Mouse (Mus musculus) frontal cortex, postnatal 14 days (tissue): Measurements from ENCODE around the gene Galnt10.

Experiments
- DNase-seq, 2 experiments: peaks; one replicate each; pipeline ENCODE4 v3.0.0; 2022; ENCODE audit warnings: low spot score in 2 of 2

Gene Galnt10

DNA sequence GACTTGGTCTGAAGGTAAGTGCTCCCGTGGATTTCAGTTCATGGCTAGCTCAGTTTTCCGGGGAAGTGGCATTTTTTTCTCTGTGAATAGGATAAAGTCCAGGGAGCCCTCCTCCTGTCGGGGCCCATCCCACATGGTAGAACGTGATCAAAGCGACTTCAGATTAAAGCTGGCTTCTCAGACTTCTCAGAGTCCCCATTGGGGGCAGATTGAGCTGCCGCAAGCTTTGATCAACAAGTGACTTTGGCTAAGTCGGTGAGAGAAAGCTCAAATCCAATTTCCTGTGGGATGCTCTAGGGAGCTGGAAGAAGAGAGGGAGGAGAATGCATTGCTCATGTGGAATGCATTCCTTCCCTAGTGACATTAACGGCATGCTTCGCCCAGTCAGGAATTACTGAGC, 10.1 kb upstream of the Galnt10 start:
- DNase-seq, result no peak

DNA sequence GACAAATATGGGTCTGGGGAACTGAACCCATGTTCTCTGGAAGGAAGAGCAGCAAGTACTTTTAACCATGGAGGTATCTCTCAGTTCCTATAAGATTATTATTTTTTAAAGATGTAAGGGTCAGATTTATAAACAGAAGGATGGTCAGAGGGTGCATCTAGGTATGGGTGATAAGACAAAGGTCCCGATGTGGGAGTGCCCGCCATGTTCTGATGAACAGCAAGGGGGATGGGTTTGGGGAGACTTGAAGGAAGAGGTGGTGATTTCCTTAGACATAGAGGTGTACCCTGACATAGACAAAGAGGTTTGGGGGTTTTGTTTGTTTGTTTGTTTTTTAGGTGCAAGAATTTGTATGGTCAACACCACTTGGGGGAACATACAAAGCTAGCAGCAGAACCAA, 1.6 kb upstream of the Galnt10 start:
- DNase-seq, result no peak

- DNase-seq, result no peak
Measured at GRCm38 (mm10) chr11:57644245-57645017, 811 bp upstream of the Galnt10 start.

DNA sequence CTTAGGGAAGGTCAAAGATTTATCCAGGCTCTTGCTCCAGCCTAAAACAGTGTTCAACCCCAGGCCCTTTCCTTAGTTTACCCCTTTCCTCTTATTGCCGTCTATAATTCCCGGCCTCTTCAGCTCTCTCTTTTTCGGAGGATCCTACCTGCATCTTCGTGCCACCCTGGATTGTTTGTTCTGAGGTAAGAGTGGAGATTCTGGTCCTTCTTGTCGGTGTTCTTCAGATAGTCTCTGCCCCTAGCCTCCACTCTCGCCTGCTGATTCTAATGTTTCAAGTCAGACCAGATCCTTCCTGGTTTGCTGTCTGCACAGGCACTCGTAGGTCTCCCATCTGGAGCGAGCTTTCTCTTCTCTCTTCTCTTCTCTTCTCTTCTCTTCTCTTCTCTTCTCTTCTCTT, 605 bp downstream of the Galnt10 start:
- no peak for DNase-seq

DNA sequence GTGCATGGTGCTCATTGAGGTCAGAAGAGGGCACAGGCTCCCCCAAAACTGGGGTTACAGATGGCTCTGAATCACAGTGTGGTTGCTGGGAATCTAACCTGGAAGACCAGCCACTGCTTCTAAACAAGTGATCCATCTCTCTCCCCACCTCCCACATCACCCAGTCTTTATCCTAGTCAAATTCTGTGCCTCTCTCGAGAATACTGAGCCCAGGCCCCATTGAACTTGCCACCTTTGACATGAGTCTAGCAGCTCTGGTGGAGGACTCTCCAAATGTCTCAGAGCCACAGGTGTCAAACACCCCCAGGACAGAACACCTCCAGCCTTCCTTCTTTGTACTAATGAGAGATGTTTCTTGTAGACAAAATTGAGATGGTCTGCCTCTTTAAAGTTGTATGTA, 1.2 kb downstream of the Galnt10 start:
- no peak for DNase-seq

DNA sequence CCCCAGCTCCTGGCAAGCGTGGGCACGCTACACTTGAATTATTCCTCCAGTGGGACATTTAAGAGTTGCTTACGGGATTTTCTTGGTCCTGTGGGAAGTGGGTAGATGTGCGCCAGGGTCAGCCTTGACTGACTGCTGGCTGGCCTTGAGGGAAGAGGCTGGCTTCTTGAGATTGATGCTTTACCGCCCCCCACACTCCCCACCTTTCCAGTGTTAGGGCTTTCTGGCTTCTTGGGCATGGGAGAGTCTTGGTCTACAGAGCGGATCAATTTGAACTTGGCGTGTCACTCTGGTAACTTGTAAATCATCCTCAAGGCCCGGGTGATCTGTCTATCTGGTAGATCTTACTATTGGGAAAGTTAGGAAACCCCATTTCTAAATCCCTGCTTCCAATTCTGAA, 1.7 kb downstream of the Galnt10 start:
- DNase-seq, result no peak

GRCm38 (mm10) chr11:57647446-57647845, 2.2 kb downstream of the Galnt10 start:
- DNase-seq, result no peak

- no peak for DNase-seq
Measured at GRCm38 (mm10) chr11:57648196-57648800, 3.1 kb downstream of the Galnt10 start.

DNA sequence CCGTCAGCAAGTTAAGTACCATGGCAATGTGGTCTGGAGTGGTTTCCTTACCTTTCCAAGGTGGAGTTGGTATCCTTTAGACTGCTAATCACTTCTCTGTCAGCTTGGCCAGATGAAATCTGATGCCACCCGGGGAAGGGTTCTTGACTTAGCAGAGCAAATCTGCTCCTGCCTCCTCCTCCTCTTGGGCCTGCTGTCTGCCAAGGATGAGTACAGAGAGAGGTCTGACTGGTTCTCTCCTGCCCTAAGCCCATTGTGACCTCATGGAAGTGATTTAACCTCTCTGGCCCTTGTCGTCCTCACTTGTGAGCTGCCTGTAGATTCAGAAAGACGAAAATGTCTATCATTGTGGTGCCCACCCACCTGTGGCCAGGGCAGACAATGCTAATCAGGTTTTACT, 4.0 kb downstream of the Galnt10 start:
- DNase-seq, result no peak

DNA sequence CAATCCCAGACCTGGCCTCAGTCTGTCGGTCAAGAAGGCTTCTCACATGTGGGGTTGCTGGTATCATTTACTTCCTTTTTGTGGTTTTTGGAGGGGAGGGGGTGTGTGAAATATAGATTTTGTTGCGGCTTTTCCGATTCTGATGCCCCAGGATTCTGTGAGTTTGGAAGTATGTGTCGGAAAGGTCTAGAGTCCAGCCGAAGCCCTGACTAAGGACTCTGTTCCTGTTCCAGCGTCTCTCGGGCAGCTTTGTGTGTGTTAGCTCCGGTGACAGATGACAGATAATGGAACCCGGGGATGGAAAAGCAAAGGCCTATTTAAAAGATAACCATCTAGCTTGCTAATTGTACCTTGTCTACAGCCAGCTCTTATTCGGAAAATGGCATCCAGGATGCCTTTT, 4.4 kb downstream of the Galnt10 start:
- no peak for DNase-seq

GRCm38 (mm10) chr11:57650867-57651266, 5.6 kb downstream of the Galnt10 start:
- no peak for DNase-seq

DNA sequence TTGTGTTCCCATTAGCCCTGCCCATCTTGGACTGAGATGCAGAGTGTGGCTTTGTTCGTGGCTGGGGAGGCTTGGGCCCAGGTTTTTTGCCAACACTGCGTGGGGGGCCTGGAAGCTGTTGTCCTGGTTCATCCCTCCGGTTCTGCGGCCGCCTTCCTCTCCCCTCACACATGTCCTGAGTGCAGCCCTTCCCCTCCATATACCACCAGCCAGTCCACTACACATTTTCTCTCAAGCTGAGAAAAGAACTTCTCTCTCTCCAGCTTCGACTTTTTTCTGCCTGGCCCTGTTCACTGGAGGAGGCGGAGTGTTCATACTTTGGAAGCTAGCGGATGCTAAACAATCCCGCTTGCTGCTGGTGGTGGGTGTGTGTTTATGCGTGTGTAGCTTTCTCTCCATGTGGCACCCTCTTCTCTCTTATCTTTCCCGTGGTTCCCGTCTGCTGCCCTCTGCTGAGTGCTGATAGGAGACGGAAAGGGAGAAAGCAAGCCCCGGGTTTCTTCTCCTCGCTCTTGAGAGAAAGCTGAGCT, 6.1 kb downstream of the Galnt10 start:
- peak; percentile 47 to 53 for DNase-seq

DNA sequence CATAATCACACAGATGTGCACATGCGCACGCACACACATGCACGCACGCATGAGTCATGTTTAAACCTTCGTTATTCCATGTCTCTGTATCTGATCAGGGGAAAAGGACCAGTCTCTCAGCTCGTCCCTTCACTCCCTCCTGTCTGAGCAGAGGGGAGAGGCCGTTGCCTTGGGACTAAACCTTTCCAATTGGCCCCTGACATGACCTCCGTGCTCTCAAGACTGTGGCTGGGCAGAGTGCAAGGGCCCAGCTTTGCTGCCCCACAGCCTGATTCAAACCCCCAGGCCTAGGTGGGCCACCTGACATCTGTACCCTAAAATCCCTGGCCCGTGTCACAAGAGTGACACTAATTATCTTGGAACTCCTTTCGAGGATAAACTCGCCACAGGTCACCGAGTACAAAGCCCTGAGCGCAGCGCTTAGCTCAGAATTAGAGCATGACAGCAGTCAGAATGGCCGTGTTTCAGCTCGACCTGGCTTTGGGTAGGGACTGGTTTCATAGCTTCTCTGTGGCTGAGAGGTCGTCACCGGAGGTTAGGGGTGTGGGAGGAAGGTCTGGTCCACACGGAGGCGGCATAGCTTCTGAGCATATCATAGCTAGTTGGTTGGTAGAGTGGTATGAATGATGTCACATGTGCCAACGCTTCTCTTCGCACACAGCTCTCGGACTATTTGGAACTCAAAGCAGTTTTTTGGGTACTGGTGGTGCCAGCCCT, 7.1 kb downstream of the Galnt10 start:
- DNase-seq, result no peak

- no peak for DNase-seq
Measured at GRCm38 (mm10) chr11:57652923-57653660, 7.8 kb downstream of the Galnt10 start.

DNA sequence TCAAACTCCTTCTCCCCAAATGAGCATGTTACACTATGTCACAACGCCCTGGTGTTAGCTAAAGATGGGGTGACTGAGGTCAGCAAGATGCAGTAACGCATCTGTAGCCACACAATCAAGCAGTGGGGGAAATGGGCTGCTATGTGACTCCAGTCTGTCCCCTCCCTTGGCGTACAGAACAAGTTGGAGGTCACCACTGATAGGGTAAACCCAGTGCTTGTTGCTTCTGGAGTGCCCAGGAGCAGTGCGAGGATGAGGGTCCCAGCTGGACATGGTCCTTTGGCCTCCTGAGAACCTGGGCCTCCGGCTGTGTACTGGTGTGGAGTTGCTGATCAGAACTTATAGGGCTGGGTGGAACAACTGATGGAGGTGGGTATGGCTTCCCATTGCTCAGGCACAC, 8.6 kb downstream of the Galnt10 start:
- no peak for DNase-seq

- DNase-seq, result no peak
Measured at GRCm38 (mm10) chr11:57654386-57654785, 9.1 kb downstream of the Galnt10 start.

DNA sequence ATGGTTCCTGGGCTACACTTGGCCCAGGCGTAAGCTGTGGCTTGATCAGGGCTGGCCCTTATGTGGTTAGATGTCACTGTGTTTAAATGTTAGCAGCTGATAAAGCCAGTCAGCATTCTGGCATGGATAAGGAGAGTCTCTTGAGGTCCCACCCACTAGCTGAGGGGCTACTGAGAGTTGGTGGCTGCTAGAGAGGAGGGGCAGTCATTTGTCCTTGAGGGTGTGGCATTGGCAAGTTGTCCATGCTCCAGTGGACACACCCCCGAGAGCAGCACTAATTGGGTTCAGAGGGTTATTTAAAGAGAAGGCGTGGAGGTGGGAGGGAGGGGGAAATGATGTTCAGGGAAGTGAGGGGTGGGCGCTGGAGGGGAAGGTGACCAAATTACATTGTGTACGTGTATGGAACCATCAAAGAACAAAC, 9.7 kb downstream of the Galnt10 start:
- no peak for DNase-seq

GRCm38 (mm10) chr11:57655669-57656325, 10.6 kb downstream of the Galnt10 start:
- no peak for DNase-seq

GRCm38 (mm10) chr11:57656602-57657275, 11.5 kb downstream of the Galnt10 start:
- DNase-seq, result no peak

DNA sequence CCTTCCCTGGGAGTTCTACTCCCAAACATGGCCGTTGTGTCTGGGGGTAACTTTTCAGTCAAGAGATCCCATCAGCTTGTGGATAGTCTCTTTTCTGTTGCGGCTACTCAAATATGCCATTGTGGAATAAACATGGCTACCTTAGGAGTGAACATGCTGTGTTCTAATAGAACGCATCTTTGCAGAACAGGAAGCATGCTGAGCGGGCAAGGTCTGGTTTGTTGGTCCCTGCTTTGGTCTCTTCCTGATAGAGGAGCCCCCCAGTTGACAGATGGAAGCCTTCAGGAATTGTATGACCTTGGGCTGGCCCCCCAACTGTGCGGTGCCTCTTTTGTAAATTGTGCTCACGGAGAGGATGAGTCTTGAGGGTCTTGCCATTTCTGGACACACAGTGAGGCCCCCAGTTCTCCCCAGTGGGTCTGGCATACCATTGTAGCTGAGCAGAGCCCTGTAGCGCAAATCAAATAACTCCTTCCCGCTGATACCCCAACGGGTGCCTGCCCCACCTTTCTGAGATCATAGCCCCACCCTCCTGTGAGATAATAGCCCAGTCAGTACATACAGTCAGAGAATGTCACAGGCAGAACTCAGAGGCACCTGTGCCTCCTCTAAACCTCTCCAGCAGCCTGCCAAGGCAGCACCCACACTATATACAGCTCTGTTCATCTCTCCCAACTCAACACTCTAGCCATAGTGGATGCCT, 12.3 kb downstream of the Galnt10 start:
- DNase-seq, result no peak
